Mouse (Mus musculus): ENCODE measurements around the gene Maz. TPM values are rescaled to one million over a fixed set of nuclear protein-coding genes. Genes with fewer than 3 reads are reported as not detected.

The Maz gene
- polyA plus RNA-seq (2015; fragmentation: Nextera tagmentation; extraction: Ambion mirVana) = 38.2 and 42.2 TPM in 2 replicates

- peak within 1 kb of the TSS; percentile 97 for H3K4me3 ChIP-seq (replicated peaks)
- DNase-seq (peak; percentile 97), ATAC-seq (ENCODE audit: low read depth) (peak; percentile 76)
- peak within 1 kb of the TSS; percentile 99 for H3K4me2 ChIP-seq
- WGBS (ENCODE audit: insufficient replicate concordance) = 1% methylated on average over 59 of the region's 63 CpGs
- H3K9me3 ChIP-seq (replicated peaks) = no peaks in the 10 kb centered on the region
- H3K4me1 ChIP-seq (replicated peaks) = peaks cover 81% of the 10 kb centered on the region
- H3K27me3 ChIP-seq = no peaks in the 10 kb centered on the region
- H3K9ac ChIP-seq = peak within 1 kb of the TSS; percentile 99
- H3K27ac ChIP-seq = peak within 1 kb of the TSS; percentile 98
- peaks cover 81% of the 10 kb centered on the region for H3K36me3 ChIP-seq
Measured at GRCm38 (mm10) chr7:127026984-127027726, at the start of gene Maz. Gene Maz, minus strand, starts transcription at chr7:127027037.

- WGBS (ENCODE audit: insufficient replicate concordance) = 75% methylated on average over 5 of the region's 5 CpGs
- Histone ChIP-seq H3K27me3 (no peaks in the 10 kb centered on the region), H3K9ac (no peak overlapping the region), H3K4me1 (replicated peaks) (no peaks in the 10 kb centered on the region), H3K27ac (no peak overlapping the region), H3K4me2 (no peak overlapping the region), H3K36me3 (no peaks in the 10 kb centered on the region), H3K4me3 (replicated peaks) (no peak overlapping the region), H3K9me3 (replicated peaks) (0 out of 2 replicates have a peak, but pooled peaks cover 3% of the 10 kb centered on the region)
- ATAC-seq (ENCODE audit: low read depth) = no peak
- DNase-seq = no peak
Measured at GRCm38 (mm10) chr7:127076188-127076587, 49.4 kb upstream of the Maz start.

- no peak overlapping the region for H3K9ac ChIP-seq
- H3K27ac ChIP-seq = no peak overlapping the region
- H3K9me3 ChIP-seq (replicated peaks) = 0 out of 2 replicates have a peak, but pooled peaks cover 3% of the 10 kb centered on the region
- no peak overlapping the region for H3K4me3 ChIP-seq (replicated peaks)
- H3K36me3 ChIP-seq = no peaks in the 10 kb centered on the region
- no peak overlapping the region for H3K4me2 ChIP-seq
- ATAC-seq (ENCODE audit: low read depth) (no peak), DNase-seq (no peak)
- no peaks in the 10 kb centered on the region for H3K4me1 ChIP-seq (replicated peaks)
- no peaks in the 10 kb centered on the region for H3K27me3 ChIP-seq
- 74% methylated on average over 4 of the region's 4 CpGs for WGBS (ENCODE audit: insufficient replicate concordance)
Measured at GRCm38 (mm10) chr7:127073221-127073620, 46.4 kb upstream of the Maz start.

GRCm38 (mm10) chr7:127070871-127071413, 44.1 kb upstream of the Maz start:
- Histone ChIP-seq H3K9ac (no peak overlapping the region), H3K36me3 (no peaks in the 10 kb centered on the region), H3K4me1 (replicated peaks) (no peaks in the 10 kb centered on the region), H3K27ac (no peak overlapping the region), H3K27me3 (no peaks in the 10 kb centered on the region), H3K4me3 (replicated peaks) (no peak overlapping the region), H3K4me2 (no peak overlapping the region), H3K9me3 (replicated peaks) (0 out of 2 replicates have a peak, but pooled peaks cover 3% of the 10 kb centered on the region)
- ATAC-seq (ENCODE audit: low read depth) (no peak), DNase-seq (no peak)
- 56% methylated on average over 4 of the region's 4 CpGs for WGBS (ENCODE audit: insufficient replicate concordance)

GRCm38 (mm10) chr7:127066317-127066716, 39.5 kb upstream of the Maz start:
- WGBS (ENCODE audit: insufficient replicate concordance) = 68% methylated on average over 4 of the region's 4 CpGs
- H3K4me2 ChIP-seq = no peak overlapping the region
- no peak overlapping the region for H3K4me3 ChIP-seq (replicated peaks)
- no peaks in the 10 kb centered on the region for H3K9me3 ChIP-seq (replicated peaks)
- ATAC-seq (ENCODE audit: low read depth) = no peak
- no peak overlapping the region for H3K9ac ChIP-seq
- no peak overlapping the region for H3K27ac ChIP-seq
- no peaks in the 10 kb centered on the region for H3K4me1 ChIP-seq (replicated peaks)
- no peak for DNase-seq
- H3K27me3 ChIP-seq = no peaks in the 10 kb centered on the region
- H3K36me3 ChIP-seq = no peaks in the 10 kb centered on the region

- peaks cover 4% of the 10 kb centered on the region for H3K27me3 ChIP-seq
- ATAC-seq (ENCODE audit: low read depth) = no peak
- H3K27ac ChIP-seq = no peak overlapping the region
- DNase-seq = no peak
- no peak overlapping the region for H3K4me2 ChIP-seq
- H3K4me3 ChIP-seq (replicated peaks) = no peak overlapping the region
- H3K9ac ChIP-seq = no peak overlapping the region
- no peaks in the 10 kb centered on the region for H3K36me3 ChIP-seq
- 64% methylated on average over 6 of the region's 6 CpGs for WGBS (ENCODE audit: insufficient replicate concordance)
- no peaks in the 10 kb centered on the region for H3K4me1 ChIP-seq (replicated peaks)
- H3K9me3 ChIP-seq (replicated peaks) = no peaks in the 10 kb centered on the region
Measured at GRCm38 (mm10) chr7:127065538-127065937, 38.7 kb upstream of the Maz start.

GRCm38 (mm10) chr7:127055026-127055585, 28.3 kb upstream of the Maz start:
- Histone ChIP-seq H3K9ac (no peak overlapping the region), H3K36me3 (no peaks in the 10 kb centered on the region), H3K4me1 (replicated peaks) (no peaks in the 10 kb centered on the region), H3K4me2 (no peak overlapping the region), H3K27ac (no peak overlapping the region), H3K27me3 (peaks cover 39% of the 10 kb centered on the region), H3K9me3 (replicated peaks) (no peaks in the 10 kb centered on the region), H3K4me3 (replicated peaks) (no peak overlapping the region)
- no peak for ATAC-seq (ENCODE audit: low read depth)
- 57% methylated on average over 5 of the region's 5 CpGs for WGBS (ENCODE audit: insufficient replicate concordance)
- no peak for DNase-seq

- peak within 1 kb of the TSS; percentile 91 for H3K4me3 ChIP-seq (replicated peaks)
- H3K27me3 ChIP-seq = no peaks in the 10 kb centered on the region
- no peaks in the 10 kb centered on the region for H3K9me3 ChIP-seq (replicated peaks)
- peaks cover 44% of the 10 kb centered on the region for H3K4me1 ChIP-seq (replicated peaks)
- peak within 1 kb of the TSS; percentile 88 for H3K27ac ChIP-seq
- DNase-seq (peak; percentile 84), ATAC-seq (ENCODE audit: low read depth) (peak; percentile 91)
- under 1% methylated on average over 53 of the region's 53 CpGs for WGBS (ENCODE audit: insufficient replicate concordance)
- peak within 1 kb of the TSS; percentile 95 for H3K9ac ChIP-seq
- peaks cover 34% of the 10 kb centered on the region for H3K36me3 ChIP-seq
- peak within 1 kb of the TSS; percentile 82 for H3K4me2 ChIP-seq
Measured at GRCm38 (mm10) chr7:127041851-127042672, 15.2 kb upstream of the Maz start, which contains the start of gene Kif22. Gene Kif22, minus strand, starts transcription at chr7:127042471.

- peak overlapping the region; percentile 54 for H3K27ac ChIP-seq
- H3K4me3 ChIP-seq (replicated peaks) = no peak overlapping the region
- no peak overlapping the region for H3K4me2 ChIP-seq
- H3K9ac ChIP-seq = no peak overlapping the region
- no peak for ATAC-seq (ENCODE audit: low read depth)
- no peak for DNase-seq
- H3K36me3 ChIP-seq = peaks cover 86% of the 10 kb centered on the region
- H3K4me1 ChIP-seq (replicated peaks) = peaks cover 58% of the 10 kb centered on the region
- WGBS (ENCODE audit: insufficient replicate concordance) = 29% methylated on average over 1 of the region's 1 CpGs
- H3K9me3 ChIP-seq (replicated peaks) = no peaks in the 10 kb centered on the region
- no peaks in the 10 kb centered on the region for H3K27me3 ChIP-seq
Measured at GRCm38 (mm10) chr7:127031244-127031643, 4.4 kb upstream of the Maz start.

- Histone ChIP-seq H3K27me3 (no peaks in the 10 kb centered on the region), H3K4me1 (replicated peaks) (peaks cover 63% of the 10 kb centered on the region), H3K9ac (peak overlapping the region; percentile 14; the same call in 1 of the 2 replicates), H3K27ac (peak overlapping the region; percentile 98), H3K4me2 (no peak overlapping the region), H3K9me3 (replicated peaks) (no peaks in the 10 kb centered on the region), H3K4me3 (replicated peaks) (no peak overlapping the region), H3K36me3 (peaks cover 81% of the 10 kb centered on the region)
- DNase-seq = no peak
- 95% methylated on average over 1 of the region's 1 CpGs for WGBS (ENCODE audit: insufficient replicate concordance)
- no peak for ATAC-seq (ENCODE audit: low read depth)
Measured at GRCm38 (mm10) chr7:127030172-127030571, 3.3 kb upstream of the Maz start.

- no peak for DNase-seq
- Histone ChIP-seq H3K9ac (peak overlapping the region; percentile 99), H3K4me3 (replicated peaks) (peak overlapping the region; percentile 97), H3K9me3 (replicated peaks) (no peaks in the 10 kb centered on the region), H3K36me3 (peaks cover 81% of the 10 kb centered on the region), H3K4me2 (peak overlapping the region; percentile 99), H3K4me1 (replicated peaks) (peaks cover 81% of the 10 kb centered on the region), H3K27ac (peak overlapping the region; percentile 98), H3K27me3 (no peaks in the 10 kb centered on the region)
- 64% methylated on average over 8 of the region's 8 CpGs for WGBS (ENCODE audit: insufficient replicate concordance)
- ATAC-seq (ENCODE audit: low read depth) = no peak
Measured at GRCm38 (mm10) chr7:127027885-127028284, 1.0 kb upstream of the Maz start.
